In the genomic region with DNA sequence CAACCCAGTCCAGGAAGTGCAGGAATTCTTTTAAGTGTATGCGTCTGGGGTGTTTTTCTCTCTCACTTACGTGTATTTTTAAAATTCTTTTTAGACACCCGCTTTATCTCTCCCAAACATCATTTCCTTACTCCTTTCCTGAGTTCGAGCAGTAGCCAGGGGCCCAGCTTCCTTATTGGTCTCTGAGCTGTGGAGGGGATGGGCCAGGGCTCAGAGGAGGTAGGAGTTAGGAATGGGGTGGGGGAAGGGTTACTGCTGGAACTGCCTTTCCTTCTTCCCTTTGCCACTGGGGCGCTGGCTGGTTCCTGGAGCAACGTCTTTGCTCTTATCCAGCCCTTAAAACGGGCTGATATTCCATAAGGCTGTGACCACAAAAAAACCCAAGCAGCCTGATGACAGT, we compare ENCODE assay signal across 10 mouse cellular contexts.
DNase-seq lines count a peak whose midpoint lies in the region; ATAC-seq lines count a peak whose summit lies in the region.
"Had no signal": no experiment of that assay in that cellular context is flagged by ENCODE, and none has a peak within 500 bp of the region (broad histone marks: within the 10 kb centered on the region; RNA-seq: fewer than 3 reads in every experiment).

No protein-coding gene starts in this region.

- ATAC-seq in common myeloid progenitor, adult 5-6 weeks (replicated peaks; ENCODE audit: low read depth, poor library complexity, severe bottlenecking) = 0 out of 2 replicates have a peak, but pooled peaks have one; percentile 29
- ATAC-seq in inflammation-experienced regulatory T-cells, adult 6 months = no peak

- DNase-seq in adrenal gland, adult 8-10 months = peak; percentile 8
- DNase-seq in heart, postnatal 4 days = peak; percentile 29
- DNase-seq in lung, adult 18-20 months = peak; percentile 38 to 51
- DNase-seq in right cerebral cortex, adult 18-20 months = no peak
- no peak for DNase-seq in ovary, adult 18-20 months (ENCODE audit: low spot score)
- DNase-seq in right cerebral cortex, postnatal 36 days (ENCODE audit: low spot score in 2 of 2) = no peak
- DNase-seq: cerebellum, adult 18-20 months; thymus, postnatal 36 days had no signal

Comparison
In these comparisons a context has a peak if more than half of its experiments do, and no peak if none do; other contexts are left out.
1. DNase-seq: peak in adrenal gland, adult 8-10 months (single experiment), heart, postnatal 4 days (single experiment) and lung, adult 18-20 months (2 of 2); none in right cerebral cortex, adult 18-20 months (single experiment), ovary, adult 18-20 months (single experiment) and right cerebral cortex, postnatal 36 days (0 of 2).